Mouse (Mus musculus) midbrain, embryonic 11.5 days (tissue): ENCODE data around the gene Itga9. TPM values are rescaled to one million over a fixed set of nuclear protein-coding genes. Genes with fewer than 3 reads are reported as not detected.

Source experiments
- ATAC-seq: fragments of 200-750 bp; cut with Nextera tagmentation; 2 replicates; pipeline ENCODE4 v1.8.0; 2017; ENCODE audit warnings: moderate TSS enrichment, moderate library complexity; ENCODE audit not compliant: low FRiP score
- DNase-seq: peaks from one replicate; pipeline ENCODE4 v3.0.0; 2015; ENCODE audit warnings: low spot score; ENCODE audit errors: missing footprints
- H3K27ac ChIP-seq: fragments of 300-500 bp; sonication (generic); 2 replicates; pipeline ENCODE4 v1.5.1; 2014; ENCODE audit warnings: low read depth, low read length
- H3K27me3 ChIP-seq: fragments of 300-500 bp; sonication (generic); 2 replicates; pipeline ENCODE4 v1.6.1; 2014; ENCODE audit warnings: mild to moderate bottlenecking, low read length, moderate library complexity, mixed read lengths; ENCODE audit not compliant: control insufficient read depth, insufficient read depth
- H3K36me3 ChIP-seq: fragments of 300-500 bp; sonication (generic); 2 replicates; pipeline ENCODE4 v1.6.1; 2014; ENCODE audit warnings: mild to moderate bottlenecking, low read length, moderate library complexity, mixed read lengths; ENCODE audit not compliant: control insufficient read depth, insufficient read depth
- H3K4me1 ChIP-seq: fragments of 300-500 bp; sonication (generic); 2 replicates; pipeline ENCODE4 v1.6.1; 2014; ENCODE audit warnings: low read length; ENCODE audit not compliant: control insufficient read depth, insufficient read depth
- H3K4me2 ChIP-seq: fragments of 300-500 bp; sonication (generic); 2 replicates; pipeline ENCODE4 v1.6.1; 2014; ENCODE audit warnings: mild to moderate bottlenecking, moderate library complexity
- H3K4me3 ChIP-seq: fragments of 300-500 bp; sonication (generic); 2 replicates; pipeline ENCODE4 v1.5.1; 2014; ENCODE audit warnings: low read depth, low read length
- H3K9ac ChIP-seq: fragments of 300-500 bp; sonication (generic); 2 replicates; pipeline ENCODE4 v1.6.1; 2014; ENCODE audit warnings: low read length
- H3K9me3 ChIP-seq: fragments of 300-500 bp; sonication (generic); 2 replicates; pipeline ENCODE4 v1.6.1; 2016; ENCODE audit warnings: low read length; ENCODE audit not compliant: control insufficient read depth
- WGBS: fragments of 180-500 bp; shearing (Covaris S2); extraction: QIAGEN DNeasy Blood & Tissue Kit; methylation state at CpG from one replicate; pipeline ENCODE4 v1.1.7; 2014; 5-methylcytosine and 5-hydroxymethylcytosine counted together
- polyA plus RNA-seq: library from polyadenylated mRNA; unstranded; fragments of >200 nt; fragmentation: Nextera tagmentation; extraction: Ambion mirVana; gene quantifications from 2 replicates; pipeline ENCODE4 v1.2.1, GENCODE M21; 2014

Itga9 gene
- polyA plus RNA-seq, 1 experiment from 2014 or later: 4.0 TPM

DNA sequence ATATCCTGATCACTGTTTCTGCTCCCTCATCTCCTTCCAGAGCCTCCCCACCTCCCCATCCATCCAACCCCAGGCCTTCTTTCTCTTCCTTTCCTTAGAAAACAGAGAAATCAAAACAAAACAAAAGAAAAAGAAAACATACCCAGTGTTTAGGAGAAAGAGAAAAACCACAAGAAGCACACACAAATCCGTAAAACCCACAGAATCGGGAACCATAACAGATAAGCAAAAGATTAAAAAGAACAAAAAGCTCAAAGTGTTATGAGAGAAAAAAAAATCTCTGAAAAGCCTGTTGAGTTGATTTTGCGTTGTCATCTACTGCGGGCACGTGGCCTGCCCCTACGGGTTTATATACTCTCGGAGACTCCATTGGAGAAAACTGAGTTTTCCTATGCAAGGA lies 77.0 kb downstream of the Itga9 start:
- WGBS: 88% methylated on average over 7 of the region's 7 CpGs
- DNase-seq (peak; percentile 26), ATAC-seq (no peak)
- Histone ChIP-seq H3K27ac (no peak overlapping the region), H3K4me2 (no peak overlapping the region), H3K4me3 (no peak overlapping the region), H3K4me1 (no peaks in the 10 kb centered on the region; the same call in 1 of the 2 replicates), H3K27me3 (no peaks in the 10 kb centered on the region), H3K9ac (no peak overlapping the region), H3K9me3 (no peaks in the 10 kb centered on the region), H3K36me3 (no peaks in the 10 kb centered on the region)

- H3K27me3 ChIP-seq: no peaks in the 10 kb centered on the region
- no peak overlapping the region for H3K4me3 ChIP-seq
- no peak overlapping the region for H3K4me2 ChIP-seq
- H3K36me3 ChIP-seq: no peaks in the 10 kb centered on the region
- no peak overlapping the region for H3K9ac ChIP-seq
- ATAC-seq: no peak
- DNase-seq: no peak
- no peak overlapping the region for H3K27ac ChIP-seq
- H3K9me3 ChIP-seq: no peaks in the 10 kb centered on the region
- WGBS: 94% methylated on average over 9 of the region's 9 CpGs
- no peaks in the 10 kb centered on the region; the same call in 1 of the 2 replicates for H3K4me1 ChIP-seq
These were observed 77.9 kb downstream of the Itga9 start for GRCm38 (mm10) chr9:118684343-118684742.

GRCm38 (mm10) chr9:118686166-118686961 lies 79.9 kb downstream of the Itga9 start:
- Histone ChIP-seq H3K36me3 (no peaks in the 10 kb centered on the region), H3K27ac (no peak overlapping the region), H3K4me2 (no peak overlapping the region), H3K9me3 (no peaks in the 10 kb centered on the region), H3K9ac (no peak overlapping the region), H3K27me3 (no peaks in the 10 kb centered on the region), H3K4me3 (no peak overlapping the region), H3K4me1 (no peaks in the 10 kb centered on the region; the same call in 1 of the 2 replicates)
- DNase-seq (no peak), ATAC-seq (no peak)
- 82% methylated on average over 7 of the region's 9 CpGs for WGBS

DNA sequence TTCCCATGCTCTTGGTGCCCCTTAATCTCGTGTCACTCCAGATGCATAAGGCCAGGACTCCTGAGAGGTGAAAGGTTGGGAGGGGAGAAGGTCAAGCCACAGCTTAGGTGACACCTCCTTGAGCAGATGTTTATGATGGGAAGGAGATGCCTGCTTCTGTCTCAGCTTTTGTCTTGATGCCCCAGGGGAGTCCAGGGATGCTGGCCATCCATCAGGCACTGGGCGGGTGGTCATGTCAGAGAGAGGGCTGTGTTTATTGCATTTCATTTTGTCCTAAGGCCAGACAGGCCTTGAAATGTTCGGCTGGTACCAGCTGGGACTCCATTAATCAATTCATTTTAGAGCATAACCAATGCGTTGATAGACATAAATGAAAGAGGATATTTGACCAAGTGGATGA lies 81.8 kb downstream of the Itga9 start:
- H3K27ac ChIP-seq: no peak overlapping the region
- H3K4me1 ChIP-seq: no peaks in the 10 kb centered on the region; the same call in 1 of the 2 replicates
- no peaks in the 10 kb centered on the region for H3K36me3 ChIP-seq
- H3K4me3 ChIP-seq: no peak overlapping the region
- WGBS: 69% methylated on average over 4 of the region's 4 CpGs
- no peaks in the 10 kb centered on the region for H3K9me3 ChIP-seq
- ATAC-seq (no peak), DNase-seq (no peak)
- no peak overlapping the region for H3K4me2 ChIP-seq
- no peaks in the 10 kb centered on the region for H3K27me3 ChIP-seq
- no peak overlapping the region for H3K9ac ChIP-seq

GRCm38 (mm10) chr9:118688921-118689451 lies 82.5 kb downstream of the Itga9 start:
- Histone ChIP-seq H3K36me3 (no peaks in the 10 kb centered on the region), H3K4me3 (no peak overlapping the region), H3K27me3 (no peaks in the 10 kb centered on the region), H3K9ac (no peak overlapping the region), H3K9me3 (no peaks in the 10 kb centered on the region), H3K27ac (no peak overlapping the region), H3K4me1 (no peaks in the 10 kb centered on the region; the same call in 1 of the 2 replicates), H3K4me2 (no peak overlapping the region)
- WGBS: 77% methylated on average over 14 of the region's 14 CpGs
- ATAC-seq: no peak
- peak; percentile 81 for DNase-seq

GRCm38 (mm10) chr9:118693256-118693655 lies 86.8 kb downstream of the Itga9 start:
- Histone ChIP-seq H3K9me3 (no peaks in the 10 kb centered on the region), H3K27me3 (no peaks in the 10 kb centered on the region), H3K9ac (no peak overlapping the region), H3K27ac (no peak overlapping the region), H3K4me2 (no peak overlapping the region), H3K4me3 (no peak overlapping the region), H3K36me3 (no peaks in the 10 kb centered on the region), H3K4me1 (no peaks in the 10 kb centered on the region)
- 90% methylated on average over 11 of the region's 11 CpGs for WGBS
- ATAC-seq (no peak), DNase-seq (no peak)

DNA sequence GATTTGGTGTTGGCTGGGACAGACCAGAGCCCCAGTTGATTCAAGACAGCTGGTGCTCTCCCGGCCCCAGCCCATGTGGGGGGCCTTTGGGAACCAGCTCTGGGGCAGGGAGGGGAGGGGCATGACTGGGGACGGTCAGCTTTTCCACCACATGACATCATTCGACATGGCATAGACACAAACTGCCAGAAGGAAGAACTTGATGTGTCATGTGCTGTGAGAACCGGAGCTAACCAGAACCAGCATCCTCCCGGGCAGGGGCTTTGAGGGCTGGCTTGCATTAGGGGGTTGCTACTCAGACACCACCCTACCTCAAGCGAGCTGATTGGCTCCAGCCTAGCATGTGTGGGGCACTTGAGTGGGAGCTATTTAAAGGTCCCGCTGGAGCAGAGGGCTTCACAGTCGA lies 87.9 kb downstream of the Itga9 start:
- no peak for DNase-seq
- Histone ChIP-seq H3K4me3 (no peak overlapping the region), H3K27me3 (no peaks in the 10 kb centered on the region), H3K9ac (no peak overlapping the region), H3K36me3 (no peaks in the 10 kb centered on the region), H3K27ac (no peak overlapping the region), H3K4me2 (no peak overlapping the region), H3K9me3 (no peaks in the 10 kb centered on the region), H3K4me1 (no peaks in the 10 kb centered on the region)
- 57% methylated on average over 8 of the region's 8 CpGs for WGBS
- no peak for ATAC-seq

DNA sequence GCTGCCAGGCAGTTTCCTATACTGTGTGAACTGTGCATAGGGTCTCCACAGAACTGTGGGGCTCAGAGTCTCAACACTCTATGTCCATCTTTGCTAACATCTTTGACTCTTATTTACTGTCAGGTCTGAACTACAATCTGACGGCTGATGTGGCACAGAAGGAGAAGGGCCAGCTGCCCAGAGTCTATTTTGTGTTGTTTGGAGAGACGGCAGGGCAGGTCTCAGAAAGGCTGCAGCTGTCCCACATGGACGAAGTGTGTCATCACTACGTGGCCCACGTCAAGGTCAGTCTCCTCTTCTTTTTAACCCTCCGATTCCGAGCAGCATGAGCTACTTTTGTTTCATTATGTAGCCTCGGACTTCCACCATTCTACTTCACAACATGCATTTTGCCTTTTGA lies 91.7 kb downstream of the Itga9 start:
- no peaks in the 10 kb centered on the region for H3K9me3 ChIP-seq
- 80% methylated on average over 8 of the region's 8 CpGs for WGBS
- no peak overlapping the region for H3K4me2 ChIP-seq
- no peak overlapping the region for H3K27ac ChIP-seq
- DNase-seq (peak; percentile 47), ATAC-seq (no peak)
- no peak overlapping the region for H3K4me3 ChIP-seq
- no peaks in the 10 kb centered on the region for H3K36me3 ChIP-seq
- no peaks in the 10 kb centered on the region; the same call in 1 of the 2 replicates for H3K4me1 ChIP-seq
- no peak overlapping the region for H3K9ac ChIP-seq
- H3K27me3 ChIP-seq: no peaks in the 10 kb centered on the region

DNA sequence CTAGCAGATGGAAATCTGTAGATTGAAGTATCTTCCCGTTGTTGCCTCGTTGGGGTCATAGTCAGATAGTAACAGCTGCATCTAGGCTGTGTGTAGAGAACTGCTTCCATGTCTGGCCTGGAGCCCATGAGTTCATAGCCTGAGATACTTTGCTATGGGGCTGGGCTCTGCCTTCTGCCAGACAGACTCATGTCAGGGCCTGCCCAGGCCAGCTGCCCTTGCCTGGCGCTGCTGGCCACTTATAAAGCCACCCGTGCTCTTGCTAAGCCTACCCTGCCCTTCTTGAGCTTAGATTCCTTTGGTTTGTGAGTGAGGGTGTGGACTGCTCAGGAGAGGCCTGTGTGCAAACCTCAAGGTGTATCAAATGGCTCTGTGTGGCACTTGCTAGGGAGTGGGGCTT lies 93.2 kb downstream of the Itga9 start:
- DNase-seq (peak; percentile 23), ATAC-seq (no peak)
- H3K27ac ChIP-seq: no peak overlapping the region
- H3K9ac ChIP-seq: no peak overlapping the region
- H3K4me3 ChIP-seq: no peak overlapping the region
- H3K4me2 ChIP-seq: no peak overlapping the region
- H3K4me1 ChIP-seq: no peaks in the 10 kb centered on the region; the same call in 1 of the 2 replicates
- H3K9me3 ChIP-seq: no peaks in the 10 kb centered on the region
- no peaks in the 10 kb centered on the region for H3K36me3 ChIP-seq
- WGBS: 91% methylated on average over 4 of the region's 4 CpGs
- H3K27me3 ChIP-seq: no peaks in the 10 kb centered on the region
